Mouse (Mus musculus) bone marrow, adult 2 months (tissue): ENCODE data around the gene Rnf5.

Source experiments
- CTCF ChIP-seq: fragments of 200-500 bp; IDR thresholded peaks from 2 replicates; pipeline ENCODE4 v1.5.1; 2011; ENCODE audit warnings: low read length, control low read depth; ENCODE audit not compliant: control insufficient read depth, insufficient read depth
- POLR2A ChIP-seq: fragments of 200-500 bp; IDR thresholded peaks from 2 replicates; pipeline ENCODE4 v1.6.1; 2011; ENCODE audit warnings: low read depth, mild to moderate bottlenecking, control low read depth, low read length, borderline replicate concordance; ENCODE audit not compliant: control insufficient read depth

DNA sequence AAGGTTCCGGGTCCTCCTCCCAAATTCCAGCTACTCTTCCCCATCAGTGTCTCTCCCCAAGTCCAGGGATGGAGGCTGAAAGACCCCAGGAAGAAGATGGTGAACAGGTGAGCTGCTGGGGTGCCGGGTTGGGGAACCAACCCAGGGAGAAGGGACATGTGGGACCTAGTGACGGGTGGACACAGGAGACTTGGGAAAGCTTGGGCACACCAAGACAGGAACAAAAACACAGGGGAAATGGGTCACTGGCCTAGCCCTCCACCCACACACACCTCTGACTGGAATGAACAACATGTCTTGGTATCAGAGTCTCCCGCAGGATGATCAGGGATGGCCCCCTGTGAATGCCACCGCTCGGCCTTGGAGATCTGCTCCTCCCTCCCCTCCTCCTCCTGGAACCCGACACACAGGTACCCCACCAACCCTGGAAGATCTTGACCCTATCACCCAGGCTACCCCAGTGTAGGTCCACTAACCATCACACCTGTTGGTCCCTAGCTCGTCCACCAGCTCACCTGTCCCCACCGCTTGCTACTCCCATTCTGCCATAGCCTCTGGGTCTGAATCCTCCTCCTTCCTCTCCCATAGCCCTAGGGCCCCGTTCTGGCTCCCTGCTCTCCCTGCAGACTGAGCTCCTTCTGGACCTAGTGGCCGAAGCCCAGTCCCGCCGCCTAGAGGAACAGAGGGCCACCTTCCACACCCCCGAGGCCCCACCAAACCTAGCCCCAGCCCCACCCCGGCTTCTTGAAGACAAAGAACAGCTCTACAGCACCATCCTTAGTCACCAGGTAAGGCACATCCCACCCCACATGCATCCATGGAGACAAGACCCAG lies 13.1 kb downstream of the Rnf5 start:
- 0 out of 2 replicates have a peak, but pooled peaks have one; percentile 8 for TF ChIP-seq POLR2A
- no peak for TF ChIP-seq CTCF
